Mouse (Mus musculus) erythroblast, embryonic 14.5 days (primary cell): Measurements from ENCODE around the gene Thada.

Experiments used
- GATA1 ChIP-seq: IDR thresholded peaks from 2 replicates; pipeline ENCODE4 v1.6.1; 2012; ENCODE audit warnings: low read length, inconsistent platforms, mixed read lengths
- TAL1 ChIP-seq: IDR thresholded peaks from 3 replicates; pipeline ENCODE4 v1.6.1; 2012; ENCODE audit warnings: low read length, inconsistent platforms, mixed read lengths

- TF ChIP-seq GATA1: no peak
- TF ChIP-seq TAL1: no peak
These were observed 191.8 kb downstream of the Thada start for GRCm38 (mm10) chr17:84274163-84274562.
